Mouse (Mus musculus) effector memory CD4-positive, alpha-beta T cell, adult 7 months (primary cell): ENCODE data around the gene Ddhd1. TPM values are rescaled to one million over a fixed set of nuclear protein-coding genes. Genes with fewer than 3 reads are reported as not detected.

Source experiments
- polyA plus RNA-seq: library from polyadenylated mRNA; unstranded; fragments of 100-300 nt; shearing (Covaris generic); gene quantifications from one replicate; pipeline ENCODE4 v1.2.1, GENCODE M21; 2017

Gene Ddhd1
- 37.1 TPM for polyA plus RNA-seq

DNA sequence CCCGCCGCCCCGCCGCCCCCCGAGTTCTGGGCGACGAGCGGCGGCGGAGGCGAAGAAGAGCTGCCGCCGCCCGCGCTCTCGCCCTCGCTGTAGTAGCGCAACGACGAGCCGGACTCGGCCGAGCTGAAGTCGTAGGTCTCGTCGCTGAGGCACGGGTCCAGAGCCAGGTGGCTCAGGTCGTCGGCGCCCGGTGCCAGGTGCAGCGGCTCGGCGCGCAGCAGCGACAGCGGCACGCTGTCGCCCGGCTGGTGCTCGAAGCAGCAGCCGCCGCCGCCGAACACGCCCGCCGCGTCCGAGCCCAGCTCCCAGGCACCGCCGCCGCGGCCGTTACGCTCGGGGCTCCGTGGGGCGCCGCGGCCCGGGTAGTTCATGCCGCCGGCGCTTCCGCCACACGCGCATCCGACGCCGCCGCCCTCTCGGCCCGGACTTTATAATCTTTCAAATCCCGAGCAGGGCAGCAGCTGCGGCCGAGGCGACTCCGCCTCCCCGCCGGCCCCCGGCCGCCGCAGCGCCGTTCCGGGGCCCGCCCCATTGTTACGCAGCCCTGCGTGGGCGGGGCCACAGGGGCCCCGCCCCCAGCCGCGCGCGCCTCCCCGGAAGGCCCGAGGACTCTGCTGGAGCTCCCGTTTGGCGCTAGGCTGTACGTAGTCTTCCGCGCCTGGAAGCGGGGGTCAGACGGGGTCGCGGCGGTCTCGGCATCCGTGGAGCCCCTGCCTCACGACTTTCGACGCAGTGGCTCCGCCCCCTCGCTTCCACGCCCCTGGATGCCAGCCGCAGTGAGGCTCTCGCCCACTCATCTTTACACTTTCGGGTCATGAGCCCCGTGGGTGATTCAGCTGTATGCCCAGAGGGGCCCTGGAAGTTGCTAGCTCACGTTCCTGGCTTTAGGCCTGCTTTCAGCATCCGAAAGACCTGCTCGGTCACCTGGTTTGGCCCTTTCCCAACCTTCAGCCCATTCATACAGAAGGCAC, at the start of gene Ddhd1:
Gene Ddhd1, minus strand, starts transcription at position 503 of the 971 bp plus-strand sequence.

Other genes with a start within 250 kb of the Ddhd1 start
- gene Fermt2, start 128.0 kb downstream of the Ddhd1 start, polyA plus RNA-seq = 0.30 TPM